In the genomic region with DNA sequence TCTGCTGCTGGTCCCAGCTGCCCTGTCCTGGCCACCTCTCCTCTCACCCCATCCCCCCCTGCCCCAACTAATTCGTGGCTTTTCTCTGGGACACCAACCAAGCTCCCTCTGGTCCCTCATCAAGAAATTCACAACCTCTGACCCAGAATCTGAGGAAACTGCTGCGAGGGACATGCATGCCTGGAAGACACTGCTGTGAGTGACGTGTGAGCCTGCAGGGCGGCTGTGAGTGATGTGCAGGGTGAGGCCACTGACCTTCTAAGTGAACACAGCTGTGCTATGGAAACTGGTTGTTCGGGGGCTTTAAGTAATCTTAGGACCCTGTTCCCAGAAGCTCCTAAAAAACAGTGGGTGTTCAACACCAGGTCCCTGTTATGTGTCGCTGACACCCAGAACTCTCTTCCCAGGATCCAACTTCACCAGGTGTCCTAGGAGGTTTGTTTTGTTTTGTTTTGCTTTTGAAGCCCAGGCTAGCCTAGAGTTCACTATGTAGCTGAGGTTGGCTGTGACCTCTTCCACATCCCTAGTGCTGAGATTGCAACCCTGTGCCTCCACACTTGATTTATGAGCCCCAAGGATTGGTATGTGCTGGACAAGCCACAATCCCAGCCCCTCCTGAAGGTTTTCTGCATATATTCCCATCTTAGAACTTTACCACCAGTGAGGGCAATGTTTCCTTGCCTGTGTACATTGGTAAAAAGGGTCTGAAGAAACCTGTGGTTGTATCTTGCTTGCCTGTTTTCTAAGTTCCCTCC, we compare ENCODE assay signal across 19 mouse cellular contexts. TPM values are rescaled to one million over a fixed set of nuclear protein-coding genes. Genes with fewer than 3 reads are reported as not detected.
A peak's percentile ranks its signal among the peaks of the same experiment; 100 is the strongest.
DNase-seq lines count a peak whose midpoint lies in the region; ATAC-seq and TF ChIP-seq lines count a peak whose summit lies in the region.
"Had no signal": no experiment of that assay in that cellular context is flagged by ENCODE, and none has a peak within 500 bp of the region (broad histone marks: within the 10 kb centered on the region; RNA-seq: fewer than 3 reads in every experiment).

No protein-coding gene starts in this region.

- WGBS in hindbrain, embryonic 11.5 days, result 27% methylated on average over 6 of the region's 6 CpGs
- 42% methylated on average over 6 of the region's 6 CpGs for WGBS in hindbrain, embryonic 12.5 days
- WGBS in lung, embryonic 15.5 days, result 30% methylated on average over 6 of the region's 6 CpGs
- 52% methylated on average over 6 of the region's 6 CpGs for WGBS in lung, adult 2 months

- H3K9me3 ChIP-seq in hindbrain, embryonic 11.5 days (ENCODE audit: control insufficient read depth, low read length), result no peaks in the 10 kb centered on the region
- H3K9me3 ChIP-seq in hindbrain, embryonic 12.5 days (replicated peaks), result no peaks in the 10 kb centered on the region
- no peaks in the 10 kb centered on the region for H3K9me3 ChIP-seq in lung, embryonic 15.5 days
- H3K9me3 ChIP-seq: embryonic facial prominence, embryonic 13.5 days; forebrain, embryonic 15.5 days; hindbrain, embryonic 13.5 days; liver, embryonic 13.5 days; midbrain, embryonic 15.5 days had no signal

- DNase-seq in hindbrain, embryonic 11.5 days (ENCODE audit: low spot score), result peak; percentile 20
- no peak for DNase-seq in lung, adult 2 months
- peak; percentile 16 for DNase-seq in forelimb bud, embryonic 11.5 days (ENCODE audit: low read depth, low spot score)
- DNase-seq in mesoderm, embryonic 11.5 days (ENCODE audit: low read depth, low spot score), result peak; percentile 59
- no peak for DNase-seq in layer of hippocampus, postnatal 14 days (ENCODE audit: low spot score in 2 of 2)
- DNase-seq: cerebellum, adult 8-10 months; gastrocnemius, postnatal 36 days; liver, embryonic 13.5 days had no signal

- no peak overlapping the region for H3K4me2 ChIP-seq in hindbrain, embryonic 11.5 days (replicated peaks; ENCODE audit: low read depth, low read length)
- no peak overlapping the region for H3K4me2 ChIP-seq in hindbrain, embryonic 12.5 days (replicated peaks)
- H3K4me2 ChIP-seq in lung, embryonic 15.5 days, result no peak overlapping the region
- H3K4me2 ChIP-seq: embryonic facial prominence, embryonic 13.5 days; forebrain, embryonic 15.5 days; hindbrain, embryonic 13.5 days; liver, embryonic 13.5 days; midbrain, embryonic 15.5 days had no signal

- no peaks in the 10 kb centered on the region; the same call in 1 of the 2 replicates for H3K4me1 ChIP-seq in hindbrain, embryonic 11.5 days (replicated peaks; ENCODE audit: control insufficient read depth, insufficient read depth, low read length)
- H3K4me1 ChIP-seq in hindbrain, embryonic 12.5 days, result 0 out of 2 replicates have a peak, but pooled peaks cover 7% of the 10 kb centered on the region
- peaks cover 22% of the 10 kb centered on the region for H3K4me1 ChIP-seq in lung, embryonic 15.5 days
- H3K4me1 ChIP-seq in lung, adult 2 months (ENCODE audit: control insufficient read depth, insufficient read depth, low read length), result no peaks in the 10 kb centered on the region; the same call in 1 of the 2 replicates
- H3K4me1 ChIP-seq: forebrain, embryonic 15.5 days; liver, embryonic 13.5 days; midbrain, embryonic 15.5 days had no signal

- 0 out of 2 replicates have a peak, but pooled peaks cover 2% of the 10 kb centered on the region for H3K27me3 ChIP-seq in hindbrain, embryonic 11.5 days (ENCODE audit: control insufficient read depth, insufficient read depth, low read length)
- no peaks in the 10 kb centered on the region for H3K27me3 ChIP-seq in hindbrain, embryonic 12.5 days
- no peaks in the 10 kb centered on the region for H3K27me3 ChIP-seq in lung, embryonic 15.5 days
- H3K27me3 ChIP-seq: embryonic facial prominence, embryonic 13.5 days; forebrain, embryonic 15.5 days; liver, embryonic 13.5 days; midbrain, embryonic 15.5 days had no signal

- TF ChIP-seq POLR2A in lung, adult 2 months (IDR thresholded peaks at IDR 0.05; ENCODE audit: borderline replicate concordance, extremely low read depth, low read depth, low read length), result no peak

- no peaks in the 10 kb centered on the region for H3K36me3 ChIP-seq in hindbrain, embryonic 11.5 days (ENCODE audit: control insufficient read depth, insufficient read depth, low read length)
- H3K36me3 ChIP-seq in hindbrain, embryonic 12.5 days, result no peaks in the 10 kb centered on the region
- no peaks in the 10 kb centered on the region for H3K36me3 ChIP-seq in lung, embryonic 15.5 days
- H3K36me3 ChIP-seq: embryonic facial prominence, embryonic 13.5 days; forebrain, embryonic 15.5 days; hindbrain, embryonic 13.5 days; liver, embryonic 13.5 days; midbrain, embryonic 15.5 days had no signal

- TF ChIP-seq CTCF in lung, adult 2 months (IDR thresholded peaks at IDR 0.05; ENCODE audit: insufficient read depth, low read length), result no peak

- no peak overlapping the region for H3K9ac ChIP-seq in hindbrain, embryonic 11.5 days (ENCODE audit: low read depth, low read length)
- H3K9ac ChIP-seq in hindbrain, embryonic 12.5 days, result no peak overlapping the region
- H3K9ac ChIP-seq in lung, embryonic 15.5 days, result no peak overlapping the region
- H3K9ac ChIP-seq: embryonic facial prominence, embryonic 13.5 days; forebrain, embryonic 15.5 days; liver, embryonic 13.5 days; midbrain, embryonic 15.5 days had no signal

- H3K27ac ChIP-seq in hindbrain, embryonic 11.5 days (ENCODE audit: low read depth, low read length), result no peak overlapping the region
- no peak overlapping the region for H3K27ac ChIP-seq in hindbrain, embryonic 12.5 days
- H3K27ac ChIP-seq in lung, embryonic 15.5 days, result peak overlapping the region; percentile 81
- H3K27ac ChIP-seq: embryonic facial prominence, embryonic 13.5 days; forebrain, embryonic 15.5 days; hindbrain, embryonic 13.5 days; layer of hippocampus, adult 2 months; liver, embryonic 13.5 days; midbrain, embryonic 15.5 days had no signal

- ATAC-seq in hindbrain, embryonic 11.5 days (ENCODE audit: low FRiP score), result no peak
- no peak for ATAC-seq in hindbrain, embryonic 12.5 days (ENCODE audit: low FRiP score)
- peak; percentile 64 for ATAC-seq in lung, embryonic 15.5 days (ENCODE audit: borderline replicate concordance, extremely low read depth, low FRiP score, low TSS enrichment)
- no peak for ATAC-seq in megakaryocyte, adult 5-6 weeks (ENCODE audit: poor library complexity, severe bottlenecking)
- ATAC-seq: activated CD4-positive, CD25-positive, alpha-beta regulatory T cell, adult 4 months; forebrain, embryonic 15.5 days; midbrain, embryonic 15.5 days had no signal

- H3K4me3 ChIP-seq in hindbrain, embryonic 11.5 days (ENCODE audit: low read depth, low read length), result no peak overlapping the region
- H3K4me3 ChIP-seq in hindbrain, embryonic 12.5 days, result no peak overlapping the region
- H3K4me3 ChIP-seq in lung, embryonic 15.5 days, result no peak overlapping the region
- H3K4me3 ChIP-seq in lung, adult 2 months (replicated peaks; ENCODE audit: extremely low read depth, low read depth, low read length), result no peak overlapping the region
- H3K4me3 ChIP-seq: embryonic facial prominence, embryonic 13.5 days; forebrain, embryonic 15.5 days; hindbrain, embryonic 13.5 days; layer of hippocampus, adult 2 months; liver, embryonic 13.5 days; midbrain, embryonic 15.5 days had no signal

RNA-seq across cellular contexts. Expression of a gene that starts 44.5 kb away (rescaled TPM):
- not detected in 2 replicates for polyA plus RNA-seq in hindbrain, embryonic 11.5 days (2014; fragmentation: Nextera tagmentation; extraction: Ambion mirVana)
- polyA plus RNA-seq in hindbrain, embryonic 12.5 days (2016; fragmentation: Nextera tagmentation; extraction: Ambion mirVana), result not detected in 2 replicates
- 6.3 and 11.1 TPM in 2 replicates for polyA plus RNA-seq in lung, embryonic 15.5 days (2015; fragmentation: Nextera tagmentation; extraction: Ambion mirVana)
- 0.43 and 1.7 TPM in 2 replicates for polyA plus RNA-seq in lung, adult 2 months (2012; rRNA removed)
- not detected in 2 replicates for total RNA-seq in megakaryocyte, adult 5-6 weeks (2015)
- total RNA-seq in megakaryocyte, adult 5-6 weeks (2017), result not detected in 2 replicates
- not detected for total RNA-seq in layer of hippocampus, postnatal 14 days (2021)
- total RNA-seq: gastrocnemius, postnatal 36 days; layer of hippocampus, adult 2 months had no signal
- polyA plus RNA-seq: CD4-positive, CD25-positive, alpha-beta regulatory T cell, adult 4 months; forebrain, embryonic 15.5 days; hindbrain, embryonic 13.5 days; liver, embryonic 13.5 days; midbrain, embryonic 15.5 days; neural tube, embryonic 14.5 days had no signal

RNA-seq across cellular contexts. Expression of a gene that starts 47.2 kb away (rescaled TPM):
- polyA plus RNA-seq in hindbrain, embryonic 11.5 days (2014; fragmentation: Nextera tagmentation; extraction: Ambion mirVana), result not detected in 2 replicates
- polyA plus RNA-seq in hindbrain, embryonic 12.5 days (2016; fragmentation: Nextera tagmentation; extraction: Ambion mirVana), result 0.13 TPM in 1 of 2 replicates, not detected in the other
- polyA plus RNA-seq in lung, embryonic 15.5 days (2015; fragmentation: Nextera tagmentation; extraction: Ambion mirVana), result 0.06 TPM in 1 of 2 replicates, not detected in the other
- 0.08 TPM in 1 of 2 replicates, not detected in the other for polyA plus RNA-seq in lung, adult 2 months (2012; rRNA removed)
- not detected in 2 replicates for total RNA-seq in megakaryocyte, adult 5-6 weeks (2015)
- total RNA-seq in megakaryocyte, adult 5-6 weeks (2017), result not detected in 2 replicates
- total RNA-seq in layer of hippocampus, postnatal 14 days (2021), result under 1 TPM; 0.38 to 0.48 TPM
- total RNA-seq: gastrocnemius, postnatal 36 days had no signal
- polyA plus RNA-seq: embryonic facial prominence, embryonic 13.5 days; liver, embryonic 13.5 days; neural tube, embryonic 14.5 days had no signal

Comparison
In these comparisons a context has a peak if more than half of its experiments do, and no peak if none do; other contexts are left out.
1. DNase-seq: peak in hindbrain, embryonic 11.5 days (single experiment), forelimb bud, embryonic 11.5 days (single experiment) and mesoderm, embryonic 11.5 days (single experiment); none in lung, adult 2 months (single experiment) and layer of hippocampus, postnatal 14 days (0 of 2).